ENCODE assay signal across 13 mouse cellular contexts in genomic region chr1:127536448-127536847, GRCm38 (mm10).
DNase-seq lines count a peak whose midpoint lies in the region; ATAC-seq and TF ChIP-seq lines count a peak whose summit lies in the region.
"Had no signal": no experiment of that assay in that cellular context is flagged by ENCODE, and none has a peak within 500 bp of the region (broad histone marks: within the 10 kb centered on the region; RNA-seq: fewer than 3 reads in every experiment).

No protein-coding gene starts in this region.

- intact Hi-C loops in heart, postnatal 25 days (cut with DNase I), result no loop called here

- 20% methylated on average over 5 of the region's 5 CpGs for WGBS in forebrain, embryonic 14.5 days
- WGBS in limb, embryonic 13.5 days, result 11% methylated on average over 5 of the region's 5 CpGs
- WGBS in neural tube, embryonic 15.5 days, result 22% methylated on average over 5 of the region's 5 CpGs
- 57% methylated on average over 5 of the region's 5 CpGs for WGBS in liver, postnatal 0 days (ENCODE audit: insufficient replicate concordance)

- H3K4me1 ChIP-seq in forebrain, embryonic 14.5 days (ENCODE audit: control insufficient read depth, insufficient read depth, low read length), result peaks cover 18% of the 10 kb centered on the region
- H3K4me1 ChIP-seq in limb, embryonic 13.5 days, result peaks cover 50% of the 10 kb centered on the region
- H3K4me1 ChIP-seq in neural tube, embryonic 15.5 days, result peaks cover 48% of the 10 kb centered on the region
- H3K4me1 ChIP-seq in liver, postnatal 0 days (ENCODE audit: insufficient read depth), result no peaks in the 10 kb centered on the region

- no peaks in the 10 kb centered on the region for H3K9me3 ChIP-seq in forebrain, embryonic 14.5 days (replicated peaks; ENCODE audit: control insufficient read depth, low read length)
- H3K9me3 ChIP-seq in limb, embryonic 13.5 days, result no peaks in the 10 kb centered on the region
- no peaks in the 10 kb centered on the region for H3K9me3 ChIP-seq in neural tube, embryonic 15.5 days (replicated peaks)
- H3K9me3 ChIP-seq in liver, postnatal 0 days (ENCODE audit: low read length), result no peaks in the 10 kb centered on the region

- no peak overlapping the region for H3K4me3 ChIP-seq in layer of hippocampus, adult 2 months
- no peak overlapping the region for H3K4me3 ChIP-seq in forebrain, embryonic 14.5 days (ENCODE audit: low read depth, low read length)
- 0 out of 2 replicates have a peak overlapping the region, but pooled peaks have one; percentile 24 for H3K4me3 ChIP-seq in limb, embryonic 13.5 days
- no peak overlapping the region for H3K4me3 ChIP-seq in neural tube, embryonic 15.5 days (replicated peaks)
- no peak overlapping the region for H3K4me3 ChIP-seq in liver, postnatal 0 days (ENCODE audit: low read depth, low read length)

- DNase-seq in layer of hippocampus, adult 2 months (ENCODE audit: low spot score in 2 of 2), result no peak
- no peak for DNase-seq in layer of hippocampus, adult 9-10 months (ENCODE audit: low spot score)
- peak; percentile 23 for DNase-seq in forebrain, embryonic 14.5 days (ENCODE audit: low spot score)
- no peak for DNase-seq in heart, postnatal 25 days (ENCODE audit: low spot score)
- DNase-seq in liver, postnatal 0 days, result no peak
- DNase-seq in spleen, adult 12 weeks (ENCODE audit: low spot score), result no peak
- DNase-seq: gastrocnemius, postnatal 36 days; liver; lung, postnatal 4 days; spleen, adult 18-20 months; thymus, adult 2 months had no signal

- no peak for ATAC-seq in forebrain, embryonic 14.5 days
- ATAC-seq in limb, embryonic 13.5 days (ENCODE audit: low FRiP score, low read depth), result no peak
- no peak for ATAC-seq in neural tube, embryonic 15.5 days (ENCODE audit: low FRiP score)
- ATAC-seq in liver, postnatal 0 days, result no peak

- no peaks in the 10 kb centered on the region for H3K36me3 ChIP-seq in forebrain, embryonic 14.5 days (ENCODE audit: control insufficient read depth, insufficient read depth, low read length)
- H3K36me3 ChIP-seq in limb, embryonic 13.5 days, result no peaks in the 10 kb centered on the region
- H3K36me3 ChIP-seq in neural tube, embryonic 15.5 days, result no peaks in the 10 kb centered on the region
- H3K36me3 ChIP-seq in liver, postnatal 0 days (replicated peaks; ENCODE audit: insufficient read depth, low read length), result no peaks in the 10 kb centered on the region

- H3K4me2 ChIP-seq in forebrain, embryonic 14.5 days (ENCODE audit: low read length), result peak overlapping the region; percentile 38
- H3K4me2 ChIP-seq in limb, embryonic 13.5 days (replicated peaks), result peak overlapping the region; percentile 56
- no peak overlapping the region; the same call in 1 of the 2 replicates for H3K4me2 ChIP-seq in neural tube, embryonic 15.5 days
- H3K4me2 ChIP-seq in liver, postnatal 0 days (ENCODE audit: low read depth, low read length), result no peak overlapping the region

- TF ChIP-seq CTCF in layer of hippocampus, adult 2 months (conservative IDR thresholded peaks at IDR 0.05), result no peak
- no peak for TF ChIP-seq CTCF in liver, postnatal 0 days (IDR thresholded peaks at IDR 0.05; ENCODE audit: low read depth)

- no peak overlapping the region; the same call in 1 of the 2 replicates for H3K9ac ChIP-seq in forebrain, embryonic 14.5 days (ENCODE audit: low read length)
- H3K9ac ChIP-seq in limb, embryonic 13.5 days, result 0 out of 2 replicates have a peak overlapping the region, but pooled peaks have one; percentile 43
- H3K9ac ChIP-seq in neural tube, embryonic 15.5 days (replicated peaks), result no peak overlapping the region
- no peak overlapping the region for H3K9ac ChIP-seq in liver, postnatal 0 days (replicated peaks)

- TF ChIP-seq EP300 in liver, postnatal 0 days (IDR thresholded peaks at IDR 0.05; ENCODE audit: low read depth), result no peak

- H3K27ac ChIP-seq in layer of hippocampus, adult 2 months, result peak overlapping the region; percentile 76; the same call in 1 of the 2 replicates
- peak overlapping the region; percentile 40; the same call in 1 of the 2 replicates for H3K27ac ChIP-seq in forebrain, embryonic 14.5 days (ENCODE audit: low read depth, low read length)
- peak overlapping the region; percentile 69; the same call in 1 of the 2 replicates for H3K27ac ChIP-seq in limb, embryonic 13.5 days
- H3K27ac ChIP-seq in neural tube, embryonic 15.5 days (replicated peaks), result peak overlapping the region; percentile 63
- no peak overlapping the region for H3K27ac ChIP-seq in liver, postnatal 0 days (ENCODE audit: low read depth)

- peaks cover 26% of the 10 kb centered on the region; the same call in 1 of the 2 replicates for H3K27me3 ChIP-seq in forebrain, embryonic 14.5 days (replicated peaks; ENCODE audit: control insufficient read depth, insufficient read depth, low read length)
- H3K27me3 ChIP-seq in limb, embryonic 13.5 days, result peaks cover 8% of the 10 kb centered on the region; the same call in 1 of the 2 replicates
- H3K27me3 ChIP-seq in neural tube, embryonic 15.5 days (replicated peaks), result peaks cover 42% of the 10 kb centered on the region
- H3K27me3 ChIP-seq in liver, postnatal 0 days (ENCODE audit: insufficient read depth, low read length), result no peaks in the 10 kb centered on the region

Comparison
In these comparisons a context has a peak if more than half of its experiments do, and no peak if none do; other contexts are left out.
1. H3K4me2 ChIP-seq: peak in forebrain, embryonic 14.5 days (single experiment) and limb, embryonic 13.5 days (single experiment); none in neural tube, embryonic 15.5 days (single experiment) and liver, postnatal 0 days (single experiment).